Mouse (Mus musculus) ovary, postnatal 14 days (tissue): Measurements from ENCODE around the gene Ltbp1.

Experiments used
- DNase-seq: peaks from one replicate; pipeline ENCODE4 v3.0.0; 2022; ENCODE audit warnings: low spot score

Gene Ltbp1

DNA sequence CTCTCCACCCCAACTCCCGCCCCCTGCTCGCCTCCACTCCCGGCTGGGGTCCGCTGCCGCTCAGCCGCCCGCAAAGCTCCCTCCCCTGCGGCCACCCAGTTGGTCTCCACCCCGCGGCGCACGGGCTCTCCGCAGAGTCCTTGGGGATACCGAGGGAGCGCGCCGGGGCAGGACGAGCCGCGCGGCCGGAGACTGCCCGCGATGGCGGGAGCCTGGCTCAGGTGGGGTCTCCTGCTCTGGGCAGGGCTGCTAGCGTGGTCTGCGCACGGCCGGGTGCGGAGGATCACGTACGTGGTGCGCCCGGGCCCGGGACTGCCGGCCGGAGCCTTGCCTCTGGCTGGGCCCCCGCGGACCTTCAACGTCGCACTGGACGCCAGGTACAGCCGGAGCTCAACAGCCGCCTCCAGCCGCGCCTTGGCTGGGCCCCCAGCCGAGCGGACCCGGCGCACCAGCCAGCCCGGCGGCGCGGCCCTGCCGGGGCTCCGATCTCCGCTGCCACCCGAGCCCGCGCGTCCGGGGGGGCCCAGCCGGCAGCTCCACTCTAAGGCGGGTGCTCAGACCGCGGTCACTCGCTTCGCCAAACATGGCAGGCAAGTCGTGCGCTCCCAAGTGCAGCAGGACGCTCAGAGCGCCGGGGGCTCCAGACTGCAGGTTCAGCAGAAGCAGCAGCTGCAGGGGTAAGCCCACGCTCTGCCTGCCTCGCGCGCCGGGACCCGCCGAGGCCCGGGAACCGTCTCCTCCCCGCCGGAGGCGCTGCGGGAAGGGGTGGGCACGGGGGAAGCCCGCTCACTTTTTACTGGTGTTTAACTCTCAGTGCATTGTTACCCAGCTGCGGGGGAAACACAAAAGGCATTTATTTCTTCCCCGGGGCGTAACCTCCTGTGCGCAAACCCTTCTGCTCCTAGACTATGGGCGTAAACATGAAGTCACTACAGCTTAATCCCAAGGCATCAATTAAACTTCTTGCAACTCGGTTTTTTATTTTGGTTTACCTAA, 615 bp downstream of the Ltbp1 start:
- peak; percentile 31 for DNase-seq

DNA sequence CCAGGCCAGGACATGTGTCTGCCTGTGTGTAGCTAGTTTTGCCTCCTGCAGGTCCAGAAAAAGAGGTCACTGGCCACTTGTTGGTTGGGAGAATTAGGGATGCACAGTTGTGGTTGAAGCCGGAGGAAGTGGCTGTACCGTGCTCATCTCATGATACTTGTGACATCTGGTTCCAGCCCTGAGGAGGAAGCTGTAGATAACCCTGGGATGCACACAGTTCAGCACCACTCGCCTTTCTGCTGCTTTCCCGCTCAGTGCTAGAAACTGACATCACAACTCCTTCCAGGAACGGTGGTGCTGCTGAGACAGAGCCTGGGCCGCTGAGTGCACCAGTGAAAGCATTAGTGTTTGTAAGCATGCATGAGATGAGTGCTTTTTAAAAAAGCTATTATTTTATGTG, 5.6 kb downstream of the Ltbp1 start:
- DNase-seq = no peak

DNA sequence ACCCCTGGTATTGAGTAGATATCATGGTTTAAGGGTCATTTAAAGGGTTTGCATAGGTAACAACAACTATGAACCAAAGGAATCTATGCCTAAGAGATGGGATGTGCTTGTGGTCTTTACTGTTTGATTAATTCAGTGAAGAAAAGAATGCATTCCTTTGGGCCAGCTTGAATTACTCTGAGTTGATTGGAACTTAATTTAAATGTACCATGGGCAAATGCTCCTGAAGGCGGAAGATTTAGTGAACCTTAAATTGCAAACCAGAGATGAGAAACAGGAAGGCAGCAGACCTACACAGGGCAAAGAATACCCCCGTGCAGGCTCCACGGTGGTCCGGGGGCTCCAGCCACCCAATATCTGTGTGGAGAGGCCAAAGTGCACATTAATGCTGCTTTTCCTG, 7.8 kb downstream of the Ltbp1 start:
- DNase-seq = no peak

DNA sequence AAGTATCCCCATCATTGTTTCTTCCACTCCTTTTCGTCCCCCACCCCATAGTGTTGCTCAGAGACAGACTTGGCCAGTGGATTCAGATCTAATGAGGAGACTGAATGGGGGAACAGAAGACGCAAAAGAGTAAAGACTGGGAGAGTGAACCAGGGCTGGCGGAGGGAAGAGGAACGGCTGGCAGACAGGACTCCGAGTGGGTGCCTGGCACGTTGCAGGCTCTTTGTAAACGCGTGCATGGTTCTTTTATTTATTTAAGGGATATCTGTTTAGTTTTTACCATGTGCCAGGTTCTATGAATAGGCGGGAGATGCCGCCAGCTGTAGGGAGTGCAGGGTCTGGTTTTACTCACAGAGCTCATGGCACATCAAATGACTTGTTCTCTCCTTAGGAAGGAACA, 8.5 kb downstream of the Ltbp1 start:
- no peak for DNase-seq

DNA sequence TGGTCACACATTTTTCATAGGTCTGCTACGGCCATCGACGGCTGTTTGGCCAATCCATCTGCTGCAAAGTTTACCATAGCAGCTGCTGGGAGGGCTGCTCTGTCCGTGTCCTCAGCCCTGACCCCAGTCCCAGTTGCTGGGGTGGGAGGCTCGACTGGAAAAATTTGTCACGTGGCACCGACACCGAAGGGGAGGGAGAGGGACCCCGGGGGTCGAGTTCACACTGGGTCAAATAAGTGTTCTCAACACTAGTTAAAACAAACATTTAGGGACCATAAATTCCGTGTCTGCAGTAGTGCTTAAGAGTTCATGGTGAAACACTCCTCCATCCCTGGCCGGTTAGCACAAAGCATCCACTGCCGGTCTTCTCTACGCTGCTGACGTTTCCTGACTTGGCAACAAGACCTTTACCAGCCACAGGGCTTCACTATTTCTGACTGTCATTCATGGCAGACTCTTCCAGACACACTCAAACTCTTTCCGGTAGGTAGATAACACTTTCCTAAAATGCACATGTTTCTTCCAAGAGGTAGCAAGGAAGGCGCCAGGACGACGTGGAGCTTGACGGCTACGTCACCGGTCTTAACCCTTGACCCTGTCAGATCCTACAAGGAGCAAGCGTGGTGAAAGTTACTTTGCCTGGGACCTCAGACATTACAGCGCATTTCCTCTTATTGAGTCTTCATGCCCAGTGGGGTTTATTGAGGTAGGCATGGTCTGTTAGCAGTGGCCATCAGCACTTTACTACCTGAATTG, 9.4 kb downstream of the Ltbp1 start:
- peak; percentile 16 for DNase-seq

DNA sequence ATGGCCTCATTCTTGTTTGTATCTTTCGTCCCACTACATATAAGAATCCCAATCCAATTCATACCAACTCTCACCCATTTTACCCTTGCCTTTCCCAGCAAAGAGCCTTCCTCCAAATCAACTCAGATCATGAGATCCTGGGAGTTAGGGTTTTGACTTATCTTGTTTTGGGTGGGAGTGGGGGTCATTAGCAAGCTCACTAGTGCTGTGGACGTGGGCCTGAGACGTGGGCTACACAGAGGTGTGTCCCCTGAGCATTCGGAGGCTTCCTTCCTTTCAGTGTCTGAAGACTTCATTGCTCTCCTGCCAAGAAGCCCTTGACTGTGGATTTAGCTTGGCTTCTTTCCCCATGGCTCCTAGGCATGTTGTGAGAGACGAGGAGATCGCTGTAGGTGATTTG, 10.2 kb downstream of the Ltbp1 start:
- no peak for DNase-seq

DNA sequence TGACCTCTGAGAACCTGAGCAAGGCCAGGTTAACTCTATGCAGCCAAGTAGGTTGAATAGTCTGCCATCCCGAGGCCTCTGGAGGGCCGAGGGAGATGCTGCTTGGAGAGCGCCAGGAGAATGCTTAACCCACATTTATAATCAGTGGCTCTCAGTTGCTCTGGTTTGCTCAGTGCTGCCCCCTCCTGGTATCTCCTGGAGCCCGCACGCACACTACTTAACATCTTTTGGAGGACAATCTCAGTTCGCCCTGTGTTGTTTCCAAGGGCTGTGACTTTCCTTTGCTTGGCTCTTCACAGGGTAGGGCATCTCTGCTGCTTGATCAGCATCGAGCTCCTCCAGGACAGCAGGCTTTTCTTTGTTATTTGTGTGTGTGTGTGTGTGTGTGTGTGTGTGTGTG, 12.1 kb downstream of the Ltbp1 start:
- peak; percentile 13 for DNase-seq

DNA sequence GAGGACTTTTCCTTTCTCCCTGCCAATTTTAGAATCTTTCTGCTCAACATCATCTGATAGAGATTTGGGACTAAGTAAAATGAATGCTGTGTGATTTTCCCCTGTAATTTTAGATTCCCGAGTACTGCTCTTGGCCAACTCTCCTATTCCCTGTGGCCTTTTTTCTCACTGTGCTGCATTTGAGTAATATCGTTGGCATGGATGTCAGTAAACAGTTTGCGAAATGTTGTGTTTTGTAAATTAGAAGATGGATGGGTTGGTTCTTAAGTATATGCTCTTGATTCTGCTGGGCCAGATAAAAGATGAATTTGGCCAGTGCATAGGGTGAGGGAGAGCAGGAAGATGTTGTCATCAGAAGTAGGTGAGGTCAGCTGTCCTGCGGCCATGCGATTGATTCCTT, 12.8 kb downstream of the Ltbp1 start:
- DNase-seq = no peak

DNA sequence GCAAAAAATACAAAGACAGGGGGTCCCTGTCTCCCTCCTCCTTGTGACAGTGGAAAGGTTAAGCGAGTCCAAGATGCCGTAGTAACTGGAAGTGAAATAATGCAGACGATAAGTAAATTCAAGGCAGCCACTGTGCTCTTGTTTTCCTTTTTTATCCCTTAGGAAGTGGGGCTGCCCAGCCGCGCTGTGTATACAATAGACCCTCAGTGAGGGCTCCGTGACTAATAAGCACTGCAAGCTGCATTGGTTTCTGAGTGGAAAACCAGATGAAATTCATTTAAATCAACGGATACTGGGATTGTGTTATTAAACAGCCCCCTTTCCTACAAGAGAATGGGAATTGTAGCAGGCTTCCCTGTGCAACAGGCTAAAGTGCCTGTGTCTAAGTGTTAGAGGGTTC, 14.7 kb downstream of the Ltbp1 start:
- no peak for DNase-seq

DNA sequence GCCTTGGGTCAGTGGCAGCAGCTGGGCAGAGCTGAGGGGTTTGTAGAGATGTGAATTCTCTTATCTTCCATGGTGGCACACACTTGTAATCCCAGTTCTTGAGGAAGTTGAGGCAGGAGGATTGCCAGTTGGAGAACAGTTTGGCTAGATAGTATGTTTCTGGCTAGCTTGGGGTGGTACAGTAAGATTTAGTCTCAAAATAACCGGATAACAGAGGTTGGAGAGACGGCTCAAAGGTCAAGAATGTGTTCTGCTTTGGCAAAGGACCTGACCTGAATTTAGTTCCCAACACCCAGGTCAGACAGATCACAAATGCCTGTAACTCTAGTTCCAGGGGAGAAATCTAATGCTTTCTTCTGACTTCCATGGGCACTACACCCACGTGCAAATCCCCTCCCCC, 15.3 kb downstream of the Ltbp1 start:
- DNase-seq = no peak

DNA sequence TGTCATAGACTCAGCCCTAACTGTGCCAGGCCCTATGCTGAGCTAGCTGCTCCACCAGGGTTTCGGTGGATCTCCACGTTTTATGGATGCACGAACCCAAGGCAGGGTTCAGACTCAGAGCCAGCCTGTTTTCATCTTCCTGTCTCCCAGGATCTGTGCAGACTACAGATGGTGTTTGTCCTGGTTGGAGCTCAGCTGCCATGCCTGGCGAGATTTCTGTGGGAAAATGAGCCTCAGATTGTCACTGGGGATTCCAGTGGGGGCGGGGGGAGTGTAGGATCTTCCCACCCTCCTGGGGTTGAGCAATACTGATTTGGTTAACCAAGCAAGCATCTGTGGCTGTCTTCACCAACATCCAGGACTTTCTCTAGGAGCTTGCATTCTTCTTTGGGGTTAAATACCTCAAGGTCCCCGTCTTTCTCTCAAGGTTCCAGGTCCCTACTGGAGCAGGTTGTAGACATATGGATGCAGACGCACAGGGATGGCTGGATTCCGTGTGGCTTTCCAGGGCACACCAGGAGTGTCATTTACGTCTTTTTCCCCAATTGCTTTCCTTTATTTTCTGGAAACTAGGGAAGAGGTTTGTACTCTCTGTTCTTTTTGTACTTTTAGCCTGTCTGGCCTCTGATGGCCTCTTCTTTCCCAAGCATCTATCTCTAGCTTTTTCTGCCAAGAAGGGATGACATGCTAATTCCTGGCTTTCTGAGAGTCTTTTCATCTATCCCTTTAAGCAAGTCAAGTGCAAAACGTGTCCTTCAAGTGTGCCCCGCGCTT, 22.2 kb downstream of the Ltbp1 start:
- no peak for DNase-seq

DNA sequence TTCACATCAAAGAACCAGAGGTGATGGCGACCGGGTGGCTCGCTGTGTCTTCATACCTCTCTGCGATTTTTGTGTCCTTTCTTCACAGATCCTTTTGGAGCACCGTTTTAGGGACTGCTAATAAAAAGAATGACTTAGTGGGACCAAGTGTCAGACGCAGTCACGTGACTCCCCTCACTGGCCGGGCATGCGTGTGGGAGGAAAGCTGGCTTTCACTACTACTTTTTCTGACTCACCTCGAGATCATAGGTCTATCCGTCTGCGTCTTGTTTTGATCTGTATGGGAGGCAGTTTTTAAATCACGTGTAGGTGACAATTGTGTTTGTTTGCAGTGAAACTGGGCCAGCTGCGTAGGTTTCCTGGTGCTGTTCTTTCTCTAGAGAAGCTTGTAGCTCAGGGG, 28.0 kb downstream of the Ltbp1 start:
- no peak for DNase-seq

DNA sequence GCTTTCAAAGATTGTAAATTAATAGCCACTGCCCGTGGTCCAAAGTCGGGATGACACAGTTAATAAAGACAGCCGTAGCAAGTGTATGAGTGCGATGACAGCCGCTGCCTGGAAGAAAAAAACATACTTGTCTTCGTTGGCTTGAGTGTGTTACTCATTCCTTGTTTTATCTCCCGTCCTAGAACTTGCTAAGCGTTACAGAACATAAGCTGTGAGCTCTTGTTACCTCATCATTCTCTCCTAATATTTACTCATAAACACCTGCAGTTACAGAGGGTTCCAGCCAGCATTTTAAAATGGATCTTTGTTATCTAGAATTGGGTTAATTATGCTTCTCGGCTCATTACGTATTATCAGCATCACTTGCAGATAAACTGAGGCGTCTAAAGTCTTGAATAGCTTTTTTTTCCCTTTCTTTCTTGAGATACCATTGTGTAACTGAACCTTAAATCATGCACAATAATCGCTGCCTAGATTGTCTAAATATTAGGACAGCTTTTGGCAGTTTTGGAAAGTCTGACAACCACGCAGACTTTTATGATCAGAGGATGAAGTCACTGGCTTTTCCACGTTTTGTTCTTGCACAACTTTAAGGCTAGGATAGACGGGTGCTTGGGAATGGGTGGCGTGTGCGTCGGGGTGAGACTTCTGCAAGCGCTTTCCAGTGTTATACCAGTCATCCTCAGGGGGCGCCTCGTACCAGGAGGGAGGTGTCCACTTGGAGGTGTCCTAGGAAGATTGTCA, 28.7 kb downstream of the Ltbp1 start:
- no peak for DNase-seq

DNA sequence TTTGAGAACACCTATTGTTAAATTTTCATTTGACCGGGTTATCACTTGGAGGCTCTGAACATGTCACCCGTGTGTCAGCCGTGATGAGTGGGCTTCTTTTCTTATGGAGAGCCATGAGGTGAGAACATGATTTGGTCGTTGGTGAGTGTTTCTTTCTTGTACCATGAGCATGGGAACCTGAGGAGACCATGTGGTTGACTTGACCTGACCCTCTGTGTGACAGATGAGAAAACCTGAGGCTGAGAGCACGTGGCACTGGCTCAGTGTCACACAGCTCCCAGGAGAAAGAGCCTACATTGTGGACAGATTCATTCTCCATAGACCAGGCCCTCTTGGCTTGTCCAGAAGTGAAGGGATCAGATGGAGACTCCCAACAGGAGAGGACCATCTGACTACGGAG, 31.5 kb downstream of the Ltbp1 start:
- no peak for DNase-seq

DNA sequence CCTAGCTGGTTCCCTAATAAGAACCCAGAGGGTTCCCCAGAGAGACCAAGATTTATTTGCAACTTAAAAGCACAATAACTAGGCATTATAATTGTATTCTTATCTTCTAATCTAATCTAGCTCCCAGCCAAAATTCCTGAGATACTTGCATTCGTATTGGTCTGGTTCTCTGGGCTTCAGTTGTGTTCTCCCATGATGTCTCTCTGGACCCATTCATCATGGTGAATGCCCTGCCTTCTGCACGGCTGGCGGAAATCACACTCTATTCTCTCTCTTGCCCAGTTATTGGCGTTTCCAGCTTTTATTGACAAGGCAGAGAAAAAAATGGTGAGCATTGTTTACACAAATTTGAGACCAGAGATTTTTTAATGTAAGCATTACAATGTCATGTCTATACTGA, 33.6 kb downstream of the Ltbp1 start:
- DNase-seq = no peak

DNA sequence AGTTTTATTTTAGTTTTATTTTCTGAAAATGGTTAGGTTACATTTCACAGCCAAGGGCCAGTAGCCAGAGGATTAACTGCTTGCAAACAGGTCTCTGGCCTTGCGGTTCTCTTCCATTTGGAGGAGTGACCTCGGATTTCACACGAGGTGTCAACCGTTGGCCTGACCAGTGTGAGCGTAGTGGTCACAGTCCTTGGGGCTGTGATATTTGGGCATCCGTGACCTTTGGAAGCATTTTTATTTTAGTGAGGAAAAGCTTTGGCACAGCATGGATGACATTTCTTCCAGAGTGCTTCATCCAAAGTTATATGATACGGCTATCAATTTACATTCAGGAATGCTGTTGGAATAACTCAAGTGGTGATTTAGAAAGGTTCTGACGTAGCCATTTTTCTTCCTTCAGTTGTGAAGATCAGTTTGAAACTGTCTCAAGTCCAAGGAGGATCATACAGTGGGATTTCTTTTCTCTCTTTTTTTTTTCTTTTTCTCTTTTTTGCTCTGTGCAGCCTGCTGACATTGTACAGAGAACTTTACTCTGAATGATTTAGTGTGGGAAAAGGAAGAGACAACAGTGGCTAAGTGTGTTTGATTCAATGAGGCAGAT, 44.1 kb downstream of the Ltbp1 start:
- DNase-seq = no peak

DNA sequence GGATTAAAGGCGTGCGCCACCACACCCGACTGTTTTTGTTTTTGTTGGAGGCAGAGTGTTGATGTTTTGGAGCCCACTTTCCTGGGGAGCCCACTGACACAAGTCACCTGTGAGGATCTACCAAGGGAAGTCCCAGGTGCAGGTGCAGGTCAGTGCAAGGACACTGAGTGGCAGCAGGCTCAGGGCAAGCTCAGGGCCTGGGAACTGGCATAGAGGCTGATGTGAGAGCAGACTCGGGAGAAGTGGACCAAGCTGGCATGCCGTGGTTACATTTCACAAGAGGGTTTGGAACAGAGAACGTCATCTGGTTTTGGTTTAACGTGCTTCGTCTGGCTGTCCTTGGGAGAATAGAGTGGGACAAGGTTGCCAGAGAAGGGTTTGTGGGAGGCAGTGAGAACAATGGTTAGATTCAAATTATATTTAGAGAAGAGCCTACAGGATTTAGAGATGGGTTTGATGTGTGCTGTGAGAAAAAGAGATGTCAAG, 46.1 kb downstream of the Ltbp1 start:
- no peak for DNase-seq

DNA sequence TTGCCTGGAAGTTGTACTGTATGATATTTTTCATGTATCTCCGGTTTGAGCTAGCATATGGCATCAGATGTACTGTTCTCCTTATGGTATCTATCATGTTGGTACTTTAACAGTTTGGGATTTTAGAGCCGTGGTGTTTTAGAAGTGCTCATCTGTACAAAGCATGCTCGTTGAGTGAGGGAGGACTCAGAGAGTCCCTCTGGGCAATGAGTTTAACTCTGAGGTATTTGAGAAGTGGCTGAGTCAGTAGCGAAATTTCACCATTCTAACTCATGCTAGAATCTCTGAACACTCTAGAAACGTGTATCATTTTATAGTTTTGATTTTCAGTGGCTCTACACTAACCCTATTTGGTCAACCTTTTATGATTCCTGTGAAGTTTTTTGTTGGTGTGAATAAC, 49.9 kb downstream of the Ltbp1 start:
- DNase-seq = no peak

DNA sequence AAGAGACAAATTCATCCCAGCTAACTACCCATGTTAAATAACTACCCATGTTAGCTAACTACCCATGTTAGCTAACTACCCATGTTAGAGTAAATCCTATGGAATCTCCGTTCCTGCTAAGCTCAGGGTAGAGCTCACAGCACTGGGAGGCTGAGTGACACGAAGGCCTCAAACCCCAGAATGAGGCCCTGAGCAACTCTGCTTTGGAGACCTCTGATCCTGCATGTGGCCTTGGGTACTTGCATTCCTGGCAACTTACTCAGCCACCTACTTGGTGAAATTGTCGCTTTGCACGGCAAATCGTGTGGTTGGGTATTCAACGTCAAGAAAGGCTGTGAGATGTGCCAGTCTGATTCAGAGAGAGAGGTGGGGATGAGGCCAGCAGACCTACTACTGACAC, 50.6 kb downstream of the Ltbp1 start:
- DNase-seq = no peak

DNA sequence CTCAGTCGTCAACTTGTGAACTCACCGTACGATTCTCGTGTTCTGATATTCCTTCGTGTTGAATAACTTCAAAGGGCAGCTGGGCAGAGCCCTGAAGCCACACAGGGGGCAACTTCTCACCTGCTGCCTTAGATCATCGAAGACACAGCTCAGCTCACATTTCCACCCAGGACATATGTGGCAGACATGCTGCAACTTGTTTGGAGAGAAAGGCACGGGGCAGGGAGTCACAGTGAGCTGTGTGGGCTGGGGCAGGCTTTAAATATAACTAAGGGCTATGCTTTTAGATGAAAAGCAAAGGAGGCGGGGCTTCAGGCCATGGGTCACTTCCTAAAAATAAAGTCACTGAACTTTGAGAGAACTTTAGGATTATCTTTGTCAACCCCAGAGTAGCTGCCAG, 51.3 kb downstream of the Ltbp1 start:
- DNase-seq = no peak

DNA sequence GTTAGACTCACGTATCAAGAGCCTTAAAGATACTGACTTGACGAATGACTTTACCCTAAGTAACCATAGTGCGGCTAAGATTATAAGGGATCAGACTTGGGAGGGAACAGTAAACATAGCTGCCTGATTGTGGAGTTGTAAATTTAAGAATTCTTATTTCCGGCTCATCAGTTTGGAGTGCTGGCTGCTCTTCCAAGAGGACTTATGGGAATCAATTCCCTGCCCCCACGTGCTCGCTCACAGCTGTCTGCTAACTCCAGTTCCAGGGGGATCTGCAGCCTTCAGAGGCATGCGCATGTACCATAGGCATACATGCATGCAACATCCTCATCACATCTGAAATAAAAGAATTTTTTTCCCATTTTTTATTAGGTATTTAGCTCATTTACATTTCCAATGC, 61.0 kb downstream of the Ltbp1 start:
- DNase-seq = no peak
